Mouse (Mus musculus) lung, embryonic 15.5 days (tissue): ENCODE results near the gene Nebl. TPM values are rescaled to one million over a fixed set of nuclear protein-coding genes. Genes with fewer than 3 reads are reported as not detected.
A peak's percentile ranks its signal among the peaks of the same experiment; 100 is the strongest.
"Not testable (repeated sequence)": the region's sequence is repeated elsewhere in the genome, so short reads cannot be mapped to it uniquely, and the experiment has no call there.

Source experiments
- ATAC-seq: fragments of 200-750 bp; cut with Nextera tagmentation; 2 replicates; pipeline ENCODE4 v1.8.0; 2017; ENCODE audit warnings: moderate number of reproducible peaks, borderline replicate concordance; ENCODE audit not compliant: low FRiP score, low TSS enrichment; ENCODE audit errors: extremely low read depth
- H3K27ac ChIP-seq: fragments of 300-500 bp; sonication (generic); 2 replicates; pipeline ENCODE4 v1.5.1; 2015; ENCODE audit warnings: moderate library complexity, mild to moderate bottlenecking, inconsistent platforms
- H3K27me3 ChIP-seq: fragments of 300-500 bp; sonication (generic); 2 replicates; pipeline ENCODE4 v1.6.1; 2015; ENCODE audit warnings: inconsistent platforms
- H3K36me3 ChIP-seq: fragments of 300-500 bp; sonication (generic); 2 replicates; pipeline ENCODE4 v1.6.1; 2015; ENCODE audit warnings: inconsistent platforms
- H3K4me1 ChIP-seq: fragments of 300-500 bp; sonication (generic); 2 replicates; pipeline ENCODE4 v1.6.1; 2015; ENCODE audit warnings: inconsistent platforms
- H3K4me2 ChIP-seq: fragments of 300-500 bp; sonication (generic); 2 replicates; pipeline ENCODE4 v1.6.1; 2015; ENCODE audit warnings: inconsistent platforms, mild to moderate bottlenecking, moderate library complexity
- H3K4me3 ChIP-seq: fragments of 300-500 bp; sonication (generic); 2 replicates; pipeline ENCODE4 v1.5.1; 2015; ENCODE audit warnings: mild to moderate bottlenecking, inconsistent platforms
- H3K9ac ChIP-seq: fragments of 300-500 bp; sonication (generic); 2 replicates; pipeline ENCODE4 v1.6.1; 2015; ENCODE audit warnings: inconsistent platforms
- H3K9me3 ChIP-seq: fragments of 300-500 bp; sonication (generic); 2 replicates; pipeline ENCODE4 v1.6.1; 2016; ENCODE audit warnings: inconsistent platforms
- WGBS: fragments of 180-500 bp; shearing (Covaris S2); methylation state at CpG from one replicate; pipeline ENCODE4 v1.1.7; 2015; 5-methylcytosine and 5-hydroxymethylcytosine counted together
- polyA plus RNA-seq: library from polyadenylated mRNA; unstranded; fragments of >200 nt; fragmentation: Nextera tagmentation; extraction: Ambion mirVana; gene quantifications from 2 replicates; pipeline ENCODE4 v1.2.1, GENCODE M21; 2015

Gene Nebl
- polyA plus RNA-seq, 1 experiment from 2014 or later: 44.9 TPM

- no peaks in the 10 kb centered on the region for H3K4me1 ChIP-seq
- H3K4me3 ChIP-seq: no peak overlapping the region
- no peaks in the 10 kb centered on the region for H3K27me3 ChIP-seq
- no peak overlapping the region for H3K27ac ChIP-seq
- no peaks in the 10 kb centered on the region for H3K9me3 ChIP-seq
- H3K36me3 ChIP-seq: 0 out of 2 replicates have a peak, but pooled peaks cover 3% of the 10 kb centered on the region
- no peak overlapping the region for H3K9ac ChIP-seq
- no peak overlapping the region for H3K4me2 ChIP-seq
- no peak for ATAC-seq
- 86% methylated on average over 2 of the region's 2 CpGs for WGBS
These were observed 355.3 kb downstream of the Nebl start for GRCm38 (mm10) chr2:17375916-17376315.

GRCm38 (mm10) chr2:17365671-17366070, 365.6 kb downstream of the Nebl start:
- Histone ChIP-seq H3K27ac (no peak overlapping the region), H3K4me2 (no peak overlapping the region), H3K4me1 (peaks cover 20% of the 10 kb centered on the region), H3K4me3 (no peak overlapping the region), H3K9me3 (no peaks in the 10 kb centered on the region), H3K36me3 (no peaks in the 10 kb centered on the region), H3K27me3 (no peaks in the 10 kb centered on the region), H3K9ac (no peak overlapping the region)
- ATAC-seq: no peak
- WGBS: 66% methylated on average over 5 of the region's 5 CpGs

GRCm38 (mm10) chr2:17364971-17365548, 366.2 kb downstream of the Nebl start:
- Histone ChIP-seq H3K9ac (no peak overlapping the region), H3K4me1 (peaks cover 20% of the 10 kb centered on the region), H3K27me3 (no peaks in the 10 kb centered on the region), H3K27ac (peak overlapping the region; percentile 71), H3K4me3 (no peak overlapping the region), H3K36me3 (no peaks in the 10 kb centered on the region), H3K9me3 (no peaks in the 10 kb centered on the region), H3K4me2 (no peak overlapping the region)
- ATAC-seq: no peak
- 63% methylated on average over 6 of the region's 6 CpGs for WGBS

- Histone ChIP-seq H3K9ac (no peak overlapping the region), H3K4me3 (no peak overlapping the region), H3K4me1 (peaks cover 20% of the 10 kb centered on the region), H3K9me3 (no peaks in the 10 kb centered on the region), H3K36me3 (no peaks in the 10 kb centered on the region), H3K4me2 (no peak overlapping the region; the same call in 1 of the 2 replicates), H3K27me3 (no peaks in the 10 kb centered on the region), H3K27ac (peak overlapping the region; percentile 56)
- ATAC-seq: peak; percentile 77
- WGBS: 30% methylated on average over 12 of the region's 12 CpGs
These were observed 367.7 kb downstream of the Nebl start for GRCm38 (mm10) chr2:17363337-17364216.

- Histone ChIP-seq H3K4me2 (no peak overlapping the region), H3K4me3 (no peak overlapping the region), H3K9ac (no peak overlapping the region), H3K9me3 (no peaks in the 10 kb centered on the region), H3K36me3 (no peaks in the 10 kb centered on the region), H3K4me1 (peaks cover 20% of the 10 kb centered on the region), H3K27ac (no peak overlapping the region), H3K27me3 (no peaks in the 10 kb centered on the region)
- WGBS: 86% methylated on average over 1 of the region's 1 CpGs
- no peak for ATAC-seq
These were observed 369.1 kb downstream of the Nebl start for GRCm38 (mm10) chr2:17362181-17362580.

- Histone ChIP-seq H3K9ac (no peak overlapping the region), H3K27ac (no peak overlapping the region), H3K27me3 (no peaks in the 10 kb centered on the region), H3K4me1 (no peaks in the 10 kb centered on the region), H3K4me3 (no peak overlapping the region), H3K4me2 (no peak overlapping the region), H3K36me3 (no peaks in the 10 kb centered on the region), H3K9me3 (no peaks in the 10 kb centered on the region)
- WGBS: 97% methylated on average over 1 of the region's 1 CpGs
- ATAC-seq: no peak
These were observed 386.6 kb downstream of the Nebl start for GRCm38 (mm10) chr2:17344643-17345042.

- H3K27me3 ChIP-seq: no peaks in the 10 kb centered on the region
- no peak overlapping the region for H3K4me2 ChIP-seq
- H3K4me3 ChIP-seq: no peak overlapping the region
- 75% methylated on average over 5 of the region's 5 CpGs for WGBS
- no peaks in the 10 kb centered on the region for H3K9me3 ChIP-seq
- no peak overlapping the region for H3K9ac ChIP-seq
- ATAC-seq: no peak; the same call in 1 of the 2 replicates
- no peaks in the 10 kb centered on the region for H3K4me1 ChIP-seq
- H3K36me3 ChIP-seq: no peaks in the 10 kb centered on the region
- H3K27ac ChIP-seq: no peak overlapping the region
These were observed 395.8 kb downstream of the Nebl start for GRCm38 (mm10) chr2:17335451-17335850.

- WGBS: 79% methylated on average over 1 of the region's 1 CpGs
- no peak for ATAC-seq
- Histone ChIP-seq H3K4me2 (no peak overlapping the region), H3K4me1 (no peaks in the 10 kb centered on the region), H3K4me3 (no peak overlapping the region), H3K9me3 (no peaks in the 10 kb centered on the region), H3K27ac (no peak overlapping the region), H3K36me3 (no peaks in the 10 kb centered on the region), H3K27me3 (no peaks in the 10 kb centered on the region), H3K9ac (no peak overlapping the region)
These were observed 404.7 kb downstream of the Nebl start for GRCm38 (mm10) chr2:17326590-17326989.

- WGBS: 56% methylated on average over 5 of the region's 5 CpGs
- Histone ChIP-seq H3K9me3 (no peaks in the 10 kb centered on the region), H3K27ac (no peak overlapping the region)
These were observed 414.4 kb downstream of the Nebl start for GRCm38 (mm10) chr2:17316850-17317249.

GRCm38 (mm10) chr2:17301379-17301778, 429.9 kb downstream of the Nebl start:
- ATAC-seq: no peak
- H3K4me3 ChIP-seq: no peak overlapping the region
- no peak overlapping the region for H3K4me2 ChIP-seq
- no peaks in the 10 kb centered on the region for H3K9me3 ChIP-seq
- H3K4me1 ChIP-seq: no peaks in the 10 kb centered on the region
- H3K36me3 ChIP-seq: no peaks in the 10 kb centered on the region
- H3K27me3 ChIP-seq: no peaks in the 10 kb centered on the region
- H3K27ac ChIP-seq: no peak overlapping the region
- H3K9ac ChIP-seq: no peak overlapping the region

More at GRCm38 (mm10) chr2:17316850-17317249, 414.4 kb downstream of the Nebl start:
- H3K27me3 ChIP-seq: no peaks in the 10 kb centered on the region
- H3K36me3 ChIP-seq: no peaks in the 10 kb centered on the region
- no peaks in the 10 kb centered on the region for H3K4me1 ChIP-seq
- ATAC-seq: no peak
- H3K4me3 ChIP-seq: no peak overlapping the region
- H3K9ac ChIP-seq: no peak overlapping the region
- H3K4me2 ChIP-seq: no peak overlapping the region

GRCm38 (mm10) chr2:17297496-17297895, 433.8 kb downstream of the Nebl start:
- H3K27me3 ChIP-seq: no peaks in the 10 kb centered on the region
- no peaks in the 10 kb centered on the region for H3K9me3 ChIP-seq
- no peak overlapping the region for H3K4me3 ChIP-seq
- H3K9ac ChIP-seq: no peak overlapping the region
- ATAC-seq: no peak
- H3K36me3 ChIP-seq: no peaks in the 10 kb centered on the region
- no peaks in the 10 kb centered on the region for H3K4me1 ChIP-seq
- 70% methylated on average over 1 of the region's 1 CpGs for WGBS
- no peak overlapping the region for H3K4me2 ChIP-seq
- H3K27ac ChIP-seq: no peak overlapping the region

- H3K4me2 ChIP-seq, H3K27me3 ChIP-seq, ATAC-seq, H3K4me1 ChIP-seq, H3K9ac ChIP-seq, H3K36me3 ChIP-seq, H3K4me3 ChIP-seq, H3K27ac ChIP-seq, H3K9me3 ChIP-seq: not testable (repeated sequence)
- WGBS: 84% methylated on average over 4 of the region's 5 CpGs
These were observed 436.0 kb downstream of the Nebl start for GRCm38 (mm10) chr2:17295257-17295656.
